Mouse (Mus musculus): ENCODE measurements around the gene Syt6. TPM values are rescaled to one million over a fixed set of nuclear protein-coding genes. Genes with fewer than 3 reads are reported as not detected.
"Not testable (repeated sequence)": the region's sequence is repeated elsewhere in the genome, so short reads cannot be mapped to it uniquely, and the experiment has no call there.

Syt6 gene
- total RNA-seq, 1 experiment from 2014 or later = not detected

DNA sequence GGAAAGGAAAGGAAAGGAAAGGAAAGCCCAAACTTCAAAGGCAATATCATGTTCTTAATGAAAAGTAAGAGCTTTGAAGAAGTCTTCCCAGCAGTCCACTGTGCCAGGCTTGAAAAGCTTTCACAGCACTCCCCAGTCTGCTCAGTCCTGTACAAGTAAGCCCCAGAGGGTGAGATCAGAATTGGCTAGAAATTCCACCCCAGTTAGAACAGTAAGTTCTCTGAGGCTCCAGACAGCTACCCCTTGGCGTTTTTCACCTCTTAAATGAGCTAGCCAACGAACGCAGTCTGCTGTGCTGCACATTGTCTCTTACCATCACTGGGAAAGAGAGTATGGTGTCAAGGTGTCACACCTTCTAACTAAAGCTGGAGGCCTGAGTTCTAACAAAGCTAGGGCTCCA lies 52.6 kb downstream of the Syt6 start:
- no peak for ATAC-seq (replicated peaks in 1 of 2; ENCODE audit: insufficient read depth in 1 of 2, low FRiP score in 2 of 2, low TSS enrichment in 1 of 2, low read depth in 1 of 2, poor library complexity in 2 of 2, severe bottlenecking in 2 of 2)

GRCm38 (mm10) chr3:103633124-103633523 lies 58.1 kb downstream of the Syt6 start:
- ATAC-seq (replicated peaks in 1 of 2; ENCODE audit: insufficient read depth in 1 of 2, low FRiP score in 2 of 2, low TSS enrichment in 1 of 2, low read depth in 1 of 2, poor library complexity in 2 of 2, severe bottlenecking in 2 of 2) = no peak

- peak in 1 of 2 experiments; percentile 39; a peak in 2 of 4 replicates for ATAC-seq (replicated peaks in 1 of 2; ENCODE audit: insufficient read depth in 1 of 2, low FRiP score in 2 of 2, low TSS enrichment in 1 of 2, low read depth in 1 of 2, poor library complexity in 2 of 2, severe bottlenecking in 2 of 2)
These were observed 58.8 kb downstream of the Syt6 start for GRCm38 (mm10) chr3:103633831-103634230.

- ATAC-seq (replicated peaks in 1 of 2; ENCODE audit: insufficient read depth in 1 of 2, low FRiP score in 2 of 2, low TSS enrichment in 1 of 2, low read depth in 1 of 2, poor library complexity in 2 of 2, severe bottlenecking in 2 of 2) = 0 out of 4 replicates have a peak, but pooled peaks of 1 of the 2 experiments have one; percentile 14
These were observed 59.2 kb downstream of the Syt6 start for GRCm38 (mm10) chr3:103634256-103634655.

DNA sequence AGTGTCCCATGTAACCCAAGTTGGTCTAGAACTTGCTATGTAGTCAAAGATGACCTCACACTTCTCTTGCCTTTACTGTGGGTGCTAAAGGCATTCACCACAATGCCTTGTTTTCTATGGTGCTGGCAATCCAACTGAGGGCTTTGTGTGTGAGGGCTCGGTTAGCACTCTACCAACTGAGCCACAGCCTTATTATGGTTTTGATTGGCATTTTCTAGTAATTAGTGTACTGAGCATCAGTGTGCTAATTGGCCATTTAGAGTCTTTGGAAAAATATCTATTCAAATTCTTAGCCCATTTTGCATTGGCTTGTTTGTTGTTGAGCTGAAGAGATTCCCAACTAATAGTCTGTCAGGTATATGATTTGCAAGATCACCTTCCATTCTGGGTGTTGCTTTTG lies 62.6 kb downstream of the Syt6 start:
- no peak for ATAC-seq (replicated peaks in 1 of 2; ENCODE audit: insufficient read depth in 1 of 2, low FRiP score in 2 of 2, low TSS enrichment in 1 of 2, low read depth in 1 of 2, poor library complexity in 2 of 2, severe bottlenecking in 2 of 2)

GRCm38 (mm10) chr3:103640226-103640803 lies 65.3 kb downstream of the Syt6 start:
- ATAC-seq (replicated peaks in 1 of 2; ENCODE audit: insufficient read depth in 1 of 2, low FRiP score in 2 of 2, low TSS enrichment in 1 of 2, low read depth in 1 of 2, poor library complexity in 2 of 2, severe bottlenecking in 2 of 2) = no peak

GRCm38 (mm10) chr3:103641301-103641700 lies 66.3 kb downstream of the Syt6 start:
- no peak for ATAC-seq (replicated peaks in 1 of 2; ENCODE audit: insufficient read depth in 1 of 2, low FRiP score in 2 of 2, low TSS enrichment in 1 of 2, low read depth in 1 of 2, poor library complexity in 2 of 2, severe bottlenecking in 2 of 2)

DNA sequence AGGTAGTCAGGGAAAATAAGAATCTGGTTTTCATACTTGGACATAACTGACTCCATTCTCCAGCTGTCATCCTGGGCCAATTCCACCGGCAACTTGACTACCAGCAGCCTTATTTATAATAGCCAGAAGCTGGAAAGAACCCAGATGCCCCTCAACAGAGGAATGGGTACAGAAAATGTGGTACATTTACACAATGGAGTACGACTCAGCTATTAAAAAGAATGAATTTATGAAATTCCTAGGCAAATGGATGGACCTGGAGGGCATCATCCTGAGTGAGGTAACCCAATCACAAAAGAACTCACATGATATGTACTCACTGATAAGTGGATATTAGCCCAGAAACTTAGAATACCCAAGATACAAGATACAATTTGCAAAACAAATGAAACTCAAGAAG lies 70.9 kb downstream of the Syt6 start, which contains the start of gene Atg4a-ps:
Gene Atg4a-ps (minus strand): TSS at position 101 of the 400 bp plus-strand sequence.
- not testable (repeated sequence) for ATAC-seq (replicated peaks in 1 of 2; ENCODE audit: insufficient read depth in 1 of 2, low FRiP score in 2 of 2, low TSS enrichment in 1 of 2, low read depth in 1 of 2, poor library complexity in 2 of 2, severe bottlenecking in 2 of 2)

- ATAC-seq (replicated peaks in 1 of 2; ENCODE audit: insufficient read depth in 1 of 2, low FRiP score in 2 of 2, low TSS enrichment in 1 of 2, low read depth in 1 of 2, poor library complexity in 2 of 2, severe bottlenecking in 2 of 2) = no peak
These were observed 72.3 kb downstream of the Syt6 start for GRCm38 (mm10) chr3:103647164-103647867.

DNA sequence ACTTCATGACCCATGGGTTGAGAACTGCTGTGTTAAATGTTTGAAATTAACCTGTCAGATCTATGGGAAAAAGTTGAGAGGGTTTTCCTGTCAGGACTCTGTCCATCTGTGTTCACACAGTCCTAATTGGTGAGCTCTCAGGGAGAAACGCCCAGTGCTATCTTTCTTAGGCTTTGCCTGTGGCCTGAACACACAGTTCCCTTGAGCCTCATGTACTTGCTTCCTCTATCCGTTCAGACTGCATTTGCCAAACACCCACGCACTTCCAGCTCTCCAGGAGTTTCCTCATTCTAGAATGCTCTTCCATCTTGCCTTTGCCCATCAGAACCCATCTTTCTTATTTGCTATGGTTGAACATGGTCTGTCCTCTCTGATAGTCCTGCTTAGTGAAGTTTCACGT lies 73.5 kb downstream of the Syt6 start:
- ATAC-seq (replicated peaks in 1 of 2; ENCODE audit: insufficient read depth in 1 of 2, low FRiP score in 2 of 2, low TSS enrichment in 1 of 2, low read depth in 1 of 2, poor library complexity in 2 of 2, severe bottlenecking in 2 of 2) = no peak

GRCm38 (mm10) chr3:103649716-103650115 lies 74.7 kb downstream of the Syt6 start:
- ATAC-seq (replicated peaks in 1 of 2; ENCODE audit: insufficient read depth in 1 of 2, low FRiP score in 2 of 2, low TSS enrichment in 1 of 2, low read depth in 1 of 2, poor library complexity in 2 of 2, severe bottlenecking in 2 of 2) = no peak

- no peak for ATAC-seq (replicated peaks in 1 of 2; ENCODE audit: insufficient read depth in 1 of 2, low FRiP score in 2 of 2, low TSS enrichment in 1 of 2, low read depth in 1 of 2, poor library complexity in 2 of 2, severe bottlenecking in 2 of 2)
These were observed 75.4 kb downstream of the Syt6 start for GRCm38 (mm10) chr3:103650406-103650805.

GRCm38 (mm10) chr3:103660012-103660411 lies 85.0 kb downstream of the Syt6 start:
- ATAC-seq (replicated peaks in 1 of 2; ENCODE audit: insufficient read depth in 1 of 2, low FRiP score in 2 of 2, low TSS enrichment in 1 of 2, low read depth in 1 of 2, poor library complexity in 2 of 2, severe bottlenecking in 2 of 2) = no peak

GRCm38 (mm10) chr3:103661714-103662113 lies 86.7 kb downstream of the Syt6 start:
- ATAC-seq (replicated peaks in 1 of 2; ENCODE audit: insufficient read depth in 1 of 2, low FRiP score in 2 of 2, low TSS enrichment in 1 of 2, low read depth in 1 of 2, poor library complexity in 2 of 2, severe bottlenecking in 2 of 2) = no peak

DNA sequence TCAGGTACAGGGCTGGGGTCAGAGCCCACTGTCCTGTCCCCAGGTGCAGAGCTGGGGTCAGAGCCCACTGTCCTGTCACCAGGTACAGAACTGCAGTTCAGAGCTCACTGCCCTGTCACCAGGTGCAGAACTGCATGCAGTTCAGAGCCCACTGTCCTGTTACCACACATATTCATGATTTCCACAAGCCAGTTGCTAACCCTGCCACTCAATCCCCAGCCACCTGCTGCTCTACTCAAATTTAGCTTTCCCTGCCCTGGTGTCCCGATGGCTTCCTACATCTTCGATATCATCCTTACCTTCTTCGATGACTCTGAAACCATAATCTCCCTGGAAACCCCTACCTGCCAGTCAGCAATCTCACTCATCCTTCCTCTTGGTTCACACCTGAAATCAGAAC lies 88.4 kb downstream of the Syt6 start:
- ATAC-seq (replicated peaks in 1 of 2; ENCODE audit: insufficient read depth in 1 of 2, low FRiP score in 2 of 2, low TSS enrichment in 1 of 2, low read depth in 1 of 2, poor library complexity in 2 of 2, severe bottlenecking in 2 of 2) = no peak

GRCm38 (mm10) chr3:103672113-103672512 lies 97.1 kb downstream of the Syt6 start:
- no peak for ATAC-seq (replicated peaks in 1 of 2; ENCODE audit: insufficient read depth in 1 of 2, low FRiP score in 2 of 2, low TSS enrichment in 1 of 2, low read depth in 1 of 2, poor library complexity in 2 of 2, severe bottlenecking in 2 of 2)

- no peak for ATAC-seq (replicated peaks in 1 of 2; ENCODE audit: insufficient read depth in 1 of 2, low FRiP score in 2 of 2, low TSS enrichment in 1 of 2, low read depth in 1 of 2, poor library complexity in 2 of 2, severe bottlenecking in 2 of 2)
These were observed 97.7 kb downstream of the Syt6 start for GRCm38 (mm10) chr3:103672716-103673115.

- ATAC-seq (replicated peaks in 1 of 2; ENCODE audit: insufficient read depth in 1 of 2, low FRiP score in 2 of 2, low TSS enrichment in 1 of 2, low read depth in 1 of 2, poor library complexity in 2 of 2, severe bottlenecking in 2 of 2) = no peak
These were observed 103.8 kb downstream of the Syt6 start for GRCm38 (mm10) chr3:103678811-103679210.

GRCm38 (mm10) chr3:103682473-103682872 lies 107.4 kb downstream of the Syt6 start:
- no peak for ATAC-seq (replicated peaks in 1 of 2; ENCODE audit: insufficient read depth in 1 of 2, low FRiP score in 2 of 2, low TSS enrichment in 1 of 2, low read depth in 1 of 2, poor library complexity in 2 of 2, severe bottlenecking in 2 of 2)
